Mouse (Mus musculus) lung, adult 2 months (tissue): ENCODE results near the gene Syk.

Experiments
- CTCF ChIP-seq: fragments of 200-500 bp; IDR thresholded peaks from 2 replicates; pipeline ENCODE4 v1.5.1; 2011; ENCODE audit warnings: mild to moderate bottlenecking, low read length, control low read depth; ENCODE audit not compliant: insufficient read depth
- POLR2A ChIP-seq: fragments of 200-500 bp; IDR thresholded peaks from 2 replicates; pipeline ENCODE4 v1.6.1; 2011; ENCODE audit warnings: low read depth, mild to moderate bottlenecking, control low read depth, low read length, borderline replicate concordance; ENCODE audit errors: extremely low read depth

- TF ChIP-seq POLR2A (no peak), CTCF (no peak)
These were observed 16.2 kb upstream of the Syk start for GRCm38 (mm10) chr13:52566777-52567176.
